Mouse (Mus musculus) erythroblast, embryonic 14.5 days (primary cell): ENCODE measurements around the gene Nr2f1.

Experiments used
- GATA1 ChIP-seq: IDR thresholded peaks from 2 replicates; pipeline ENCODE4 v1.6.1; 2012; ENCODE audit warnings: low read length, inconsistent platforms, mixed read lengths
- TAL1 ChIP-seq: IDR thresholded peaks from 3 replicates; pipeline ENCODE4 v1.6.1; 2012; ENCODE audit warnings: low read length, inconsistent platforms, mixed read lengths

GRCm38 (mm10) chr13:78178771-78179170, 20.8 kb downstream of the Nr2f1 start:
- TF ChIP-seq GATA1 (no peak), TAL1 (no peak)
